Mouse (Mus musculus) heart, adult 18-20 months (tissue): ENCODE measurements around the gene Hs6st2. TPM values are rescaled to one million over a fixed set of nuclear protein-coding genes. Genes with fewer than 3 reads are reported as not detected.

Experiments used
- DNase-seq, 2 experiments: peaks; one replicate each; pipeline ENCODE4 v3.0.0; 2021 to 2022; ENCODE audit warnings: mixed read lengths in 1 of 2
- long read RNA-seq, 2 experiments: library from polyadenylated mRNA; stranded (forward); transcript quantifications; one replicate each; pipeline ENCODE4 v2.0.0; 2021
- total RNA-seq, 2 experiments: library from RNA; stranded (reverse); gene quantifications; 2 replicates each; pipeline ENCODE4 v1.2.3; 2021

Gene Hs6st2
- total RNA-seq: under 1 TPM; 0.27 to 0.54 TPM
- long read RNA-seq, experiment 1: 0 reads
- long read RNA-seq, experiment 2: 0 reads

DNA sequence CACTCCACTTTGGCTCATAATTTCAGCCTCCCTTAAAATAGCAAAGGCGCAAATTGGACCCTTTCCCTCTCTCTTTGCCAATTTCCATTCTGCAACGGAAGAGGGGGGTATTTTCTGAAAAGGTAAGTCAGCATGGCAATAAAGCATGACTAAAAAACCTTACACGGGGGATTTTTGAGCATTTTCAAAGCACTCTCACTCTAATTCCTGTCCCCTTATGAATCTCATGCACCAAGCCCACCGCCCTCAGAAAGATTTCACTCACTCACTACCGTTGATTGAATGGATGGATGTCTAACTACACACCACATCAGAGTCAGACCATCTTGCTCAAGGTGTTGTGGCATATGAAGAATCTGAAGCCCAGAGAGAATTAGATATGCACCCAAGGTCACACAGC lies at the start of gene Hs6st2:
Gene Hs6st2 (minus strand): TSS at position 101 of the 400 bp plus-strand sequence.
- DNase-seq: no peak

DNA sequence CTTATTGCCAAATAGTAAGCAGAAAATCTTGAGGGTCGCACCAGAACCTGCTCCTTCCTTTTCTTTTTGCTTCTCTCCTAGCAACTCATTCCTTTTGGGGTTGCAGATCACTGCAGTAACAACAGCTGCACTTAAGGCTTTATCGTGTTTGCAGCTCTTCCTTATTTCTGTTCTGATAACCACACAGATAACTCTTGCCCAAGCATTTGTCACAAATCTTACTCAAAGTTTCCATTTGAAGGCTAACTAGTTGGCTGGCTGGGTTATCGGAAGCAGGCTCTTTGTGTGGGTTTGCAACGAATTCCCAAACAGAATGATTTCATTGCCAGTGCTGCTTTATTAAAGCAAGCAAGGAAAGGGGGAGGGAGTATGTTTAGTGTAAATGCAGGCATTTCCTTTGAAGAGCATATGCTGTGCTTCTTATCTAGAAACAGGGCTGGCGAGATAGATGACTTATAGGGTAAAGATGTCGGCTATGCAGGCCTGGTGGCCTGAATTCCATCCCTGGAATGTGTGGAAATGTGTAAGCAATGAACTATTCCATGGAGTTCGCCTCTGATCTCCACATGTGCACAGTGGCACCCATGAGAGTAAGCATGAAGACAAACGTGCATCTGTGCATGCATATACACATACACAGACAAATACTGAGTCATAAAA lies 32.6 kb upstream of the Hs6st2 start:
- no peak for DNase-seq

DNA sequence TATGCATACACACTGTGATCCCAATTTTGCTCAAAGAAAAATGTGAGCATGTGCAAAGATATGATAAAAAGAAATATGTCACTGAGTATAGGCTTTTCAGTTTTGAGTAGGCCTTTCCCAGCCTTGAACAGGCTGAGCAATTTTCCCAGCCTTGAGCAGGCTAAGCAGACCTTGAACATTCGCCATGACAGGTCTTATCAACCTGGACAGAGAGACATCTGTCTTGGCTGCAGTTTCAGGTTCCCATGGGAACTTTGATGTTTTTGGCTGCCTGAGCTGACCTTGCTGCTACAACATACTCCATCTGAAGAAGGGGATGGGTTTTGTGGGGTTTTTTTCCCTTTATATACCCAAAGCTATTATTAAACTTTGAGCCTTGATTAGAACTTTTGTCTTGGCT lies 31.3 kb upstream of the Hs6st2 start:
- DNase-seq: peak in 1 of 2 experiments; percentile 3

DNA sequence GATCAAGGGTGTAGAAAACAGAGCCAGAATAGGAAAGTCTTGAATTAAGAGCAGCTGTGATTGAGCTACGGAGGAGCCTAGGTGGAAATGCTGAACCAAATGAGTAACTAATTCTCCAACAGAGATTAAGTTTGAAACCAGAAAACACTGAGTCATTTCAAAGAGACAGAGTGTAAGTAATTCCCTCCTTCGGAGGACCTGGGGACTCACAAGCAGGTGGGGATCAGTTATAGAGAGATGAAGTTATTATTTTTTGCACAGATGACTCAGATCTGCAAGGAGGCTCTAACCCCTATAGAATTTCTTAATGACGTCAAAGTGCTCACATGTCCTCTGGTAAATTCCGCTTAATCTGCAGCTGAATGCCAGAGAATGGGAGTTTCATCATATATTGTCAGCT lies 21.2 kb upstream of the Hs6st2 start:
- no peak for DNase-seq

DNA sequence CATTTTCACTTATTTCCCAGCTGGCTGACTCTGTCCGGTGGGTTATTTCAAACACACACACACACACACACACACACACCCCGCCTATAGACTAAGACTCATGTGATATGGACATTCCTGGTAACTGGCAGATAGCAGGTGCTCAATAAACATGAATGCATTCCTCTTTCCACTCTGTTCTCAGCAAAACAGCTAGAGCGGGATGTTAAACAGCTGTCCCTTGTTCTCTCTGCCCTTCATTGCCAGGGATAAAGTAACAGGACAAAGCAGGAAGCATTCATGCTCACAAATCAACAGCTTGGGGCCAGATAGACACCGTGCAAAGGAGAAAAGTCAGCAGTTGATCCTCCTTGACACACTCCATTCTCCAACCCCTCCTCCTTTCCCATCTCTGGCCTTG lies 17.4 kb upstream of the Hs6st2 start:
- no peak for DNase-seq

DNA sequence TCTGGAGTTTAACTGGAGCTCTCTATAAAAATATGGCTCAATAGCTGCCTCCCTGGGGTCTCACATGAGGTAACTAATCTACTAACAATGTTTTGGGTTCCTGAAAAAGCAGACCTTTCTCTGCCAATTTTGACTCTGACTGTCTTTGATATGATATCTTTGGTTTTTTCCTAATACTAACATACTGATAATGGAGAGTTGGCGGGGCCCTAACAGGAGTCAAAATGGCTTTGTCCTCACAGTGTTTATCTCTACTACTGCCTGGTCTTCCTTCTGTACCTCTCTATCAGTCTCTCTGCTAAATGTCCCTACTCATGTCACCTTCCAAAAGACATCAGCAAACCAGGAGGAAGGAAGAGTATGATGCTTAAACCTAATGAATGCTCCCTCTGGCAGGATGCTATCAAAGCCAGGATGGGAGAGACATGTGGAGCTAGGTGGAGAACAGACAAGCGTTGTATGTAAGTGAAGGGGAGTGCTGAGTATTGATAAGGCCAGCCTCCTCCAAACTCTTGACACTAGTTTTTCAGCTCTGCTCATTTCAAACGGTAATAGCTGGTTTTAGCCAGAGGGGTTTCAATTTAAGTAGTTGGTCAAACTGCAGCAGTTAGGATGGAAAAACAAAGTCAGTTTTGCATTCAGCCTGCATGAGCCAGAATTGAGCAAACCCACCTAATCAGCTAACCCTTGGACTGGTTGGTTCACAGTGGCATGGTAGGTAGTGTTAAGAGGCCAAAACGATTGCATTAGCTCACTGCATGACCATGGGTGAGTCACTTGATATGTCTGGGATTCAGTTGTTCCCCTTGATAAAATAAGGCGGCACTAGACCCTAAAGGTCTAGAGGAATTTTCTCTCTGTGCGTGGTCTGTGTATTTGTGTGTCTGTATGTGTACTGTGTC lies 4.6 kb upstream of the Hs6st2 start:
- DNase-seq: no peak

DNA sequence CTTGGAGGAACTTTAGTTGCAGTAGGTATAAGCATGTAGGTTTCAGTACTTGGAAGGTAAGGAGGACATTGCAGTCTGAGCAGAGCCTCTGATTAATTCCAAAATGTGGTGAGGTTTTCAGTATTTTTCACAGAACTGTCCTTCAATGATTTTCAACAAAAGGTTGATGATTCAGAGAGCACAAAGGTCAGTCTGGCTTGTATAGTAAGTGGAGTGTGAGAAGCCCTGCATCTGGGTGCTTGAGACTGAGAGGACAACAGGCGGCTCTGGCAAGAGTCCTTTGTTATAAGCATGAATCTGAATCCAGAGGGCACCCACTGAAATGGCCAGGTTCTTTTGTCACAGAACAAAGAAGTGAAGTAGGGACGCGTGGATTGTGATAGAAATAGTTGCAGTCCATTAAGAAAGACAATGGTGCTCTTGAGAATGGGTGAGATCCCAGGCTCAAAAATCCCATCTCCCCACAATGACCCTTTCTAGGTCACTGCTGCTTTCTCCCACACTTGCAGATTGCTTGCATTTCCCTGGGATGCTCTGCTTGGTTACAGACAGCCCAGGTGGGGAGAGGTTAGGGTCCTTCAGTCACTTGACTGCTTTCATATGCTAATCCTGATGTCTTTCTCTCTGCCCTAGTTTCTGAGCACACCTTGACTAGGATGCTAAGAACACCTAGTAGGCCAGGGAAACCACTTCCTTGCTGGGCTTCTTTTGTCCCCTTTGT lies 2.8 kb upstream of the Hs6st2 start:
- DNase-seq: no peak

DNA sequence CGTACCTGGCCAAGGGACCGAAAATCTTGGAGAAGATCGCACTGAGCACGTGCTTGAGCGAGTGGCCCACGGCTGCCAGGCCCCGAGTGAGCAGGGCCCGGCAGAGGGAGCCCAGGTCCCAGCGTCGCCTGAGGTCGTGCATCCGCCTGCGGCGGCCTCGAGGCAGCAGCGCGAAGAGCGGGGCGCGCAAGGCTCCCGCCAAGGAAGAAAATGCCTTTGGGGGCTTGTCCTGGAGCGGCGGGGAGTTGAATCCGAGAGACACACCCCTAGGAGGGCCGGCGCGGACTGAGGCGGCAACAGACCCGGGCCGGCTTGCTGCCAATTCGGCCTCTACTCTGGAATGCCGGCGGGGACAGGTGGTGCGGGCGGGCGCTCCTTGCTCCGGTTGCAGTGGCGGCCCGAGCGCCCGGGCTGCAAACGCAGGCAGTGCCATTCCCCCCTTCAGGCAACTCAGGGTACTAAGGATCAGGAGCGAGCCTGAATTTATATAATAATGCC lies 437 bp downstream of the Hs6st2 start:
- DNase-seq: peak in 1 of 2 experiments; percentile 1

DNA sequence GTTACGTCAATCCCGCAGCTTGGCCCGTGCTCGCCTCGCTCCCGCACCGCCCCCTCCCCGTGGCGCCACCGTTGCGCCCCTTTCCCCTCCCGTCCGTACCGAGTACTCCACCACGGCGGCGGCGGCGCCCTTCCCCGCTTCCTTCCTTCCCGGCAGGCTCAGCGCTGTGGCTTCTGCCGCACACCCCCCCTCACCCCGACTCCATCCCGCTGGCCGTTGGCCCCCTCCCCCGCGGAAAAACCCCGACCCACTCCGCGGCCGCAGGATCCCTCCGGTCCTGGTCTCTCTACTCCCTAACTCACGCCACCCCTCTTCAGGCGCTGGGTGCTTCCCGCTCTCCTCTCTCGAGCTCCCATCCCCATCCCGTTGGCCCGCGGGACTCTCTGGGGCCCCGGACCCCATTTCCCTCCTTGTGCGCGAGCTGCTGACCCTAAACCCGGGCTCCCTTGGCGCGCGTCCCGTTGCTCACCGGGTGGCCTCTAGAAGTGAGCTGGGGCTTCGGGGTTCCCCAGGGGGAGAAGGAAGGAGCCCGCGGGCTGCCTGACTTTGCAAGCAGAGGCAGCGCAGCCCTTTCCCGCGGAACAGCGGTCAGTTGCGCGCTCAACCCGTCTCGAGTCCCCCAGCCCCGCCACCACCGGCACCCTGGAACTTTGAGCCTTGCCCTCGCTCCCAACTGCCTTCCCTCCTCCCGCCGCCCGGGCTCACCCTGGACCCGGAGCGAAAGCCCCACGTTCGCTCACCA lies 1.1 kb downstream of the Hs6st2 start:
- peak in 1 of 2 experiments; percentile 13 for DNase-seq

DNA sequence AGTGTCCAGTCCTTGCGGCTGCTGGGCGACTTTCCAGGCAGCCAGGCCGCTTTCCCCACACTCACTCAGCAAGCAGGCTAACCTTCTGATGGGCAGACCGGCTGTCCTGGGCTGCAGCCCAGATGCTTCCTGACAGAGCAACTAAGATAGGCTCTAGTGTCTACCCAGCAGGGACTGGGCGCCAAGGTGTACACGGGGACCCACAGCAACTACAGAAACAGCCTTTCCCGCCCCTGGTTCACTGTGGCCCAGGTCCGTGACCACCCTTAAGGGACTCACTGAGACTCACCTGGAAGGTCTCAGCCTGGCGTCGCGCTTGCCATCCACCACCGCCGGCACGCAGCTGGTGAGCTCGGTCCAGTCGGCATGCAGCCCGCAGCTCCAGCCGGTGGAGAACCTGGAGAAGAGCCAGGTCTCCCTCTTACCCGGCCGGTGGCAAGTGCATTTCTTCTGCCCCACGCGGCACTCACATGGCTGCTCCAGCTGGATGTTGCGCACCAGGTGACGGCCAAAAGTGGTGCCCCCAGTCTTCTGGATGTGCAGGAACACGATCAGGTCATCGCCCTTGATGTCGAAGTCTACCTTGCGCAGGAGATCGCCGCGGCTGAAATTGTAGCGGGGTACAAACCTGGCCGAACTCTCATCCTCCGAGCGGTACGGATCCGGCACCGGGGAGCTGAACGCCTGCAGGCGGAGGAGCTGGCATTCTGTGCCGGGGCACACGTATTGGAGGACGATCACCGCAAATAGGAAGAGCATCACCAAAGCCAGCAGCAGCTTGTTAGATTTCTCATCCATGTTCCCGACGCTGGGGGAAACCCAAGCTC lies 1.8 kb downstream of the Hs6st2 start:
- DNase-seq: peak; percentile 8 to 9

DNA sequence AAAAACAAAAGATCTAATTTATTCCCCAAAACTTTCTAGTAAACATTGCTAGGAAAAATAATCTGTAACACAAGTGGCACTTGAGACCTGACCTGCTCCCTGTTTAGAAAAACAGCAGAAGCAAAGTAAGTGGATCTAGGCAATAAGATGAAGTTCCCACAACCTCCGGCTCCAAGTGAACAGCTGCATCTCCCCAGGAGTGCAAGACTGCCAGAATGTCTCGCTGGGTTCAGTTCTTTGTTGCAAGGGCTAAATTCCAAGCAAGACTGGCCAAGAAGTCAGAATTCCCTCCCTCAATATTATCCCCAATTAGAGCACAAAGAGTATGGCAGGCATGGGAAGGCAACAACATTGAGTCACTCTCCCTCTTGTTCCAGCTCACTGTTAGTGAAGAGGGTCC lies 23.4 kb downstream of the Hs6st2 start:
- peak in 1 of 2 experiments; percentile 0 for DNase-seq

DNA sequence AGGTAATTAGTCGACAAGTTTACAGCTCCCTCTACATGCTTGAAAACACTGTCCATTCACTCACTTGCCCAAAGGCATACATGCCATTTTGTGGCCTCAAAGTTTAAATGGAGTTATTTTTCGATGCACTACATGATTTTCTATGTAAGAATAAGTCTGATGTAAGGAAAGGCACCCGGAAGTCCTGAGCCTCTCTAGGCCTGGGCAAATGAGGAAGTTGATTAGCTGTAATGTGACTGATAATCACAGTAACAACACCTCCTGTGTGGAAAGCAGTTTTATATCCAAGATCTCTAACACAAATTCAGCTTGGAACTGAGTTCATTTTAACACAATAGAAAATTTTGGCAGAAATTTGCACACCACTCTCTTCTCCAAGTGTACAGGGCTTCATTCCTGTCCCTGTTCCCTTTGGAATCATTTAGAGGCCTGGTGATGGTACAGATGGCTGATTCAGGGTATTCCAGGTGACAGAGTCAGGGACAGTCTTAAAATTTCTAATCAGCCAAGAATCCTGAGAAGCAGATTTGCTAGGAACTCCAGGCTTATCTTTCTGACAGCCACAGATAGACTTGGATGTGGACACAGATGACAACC lies 38.9 kb downstream of the Hs6st2 start:
- DNase-seq: no peak

DNA sequence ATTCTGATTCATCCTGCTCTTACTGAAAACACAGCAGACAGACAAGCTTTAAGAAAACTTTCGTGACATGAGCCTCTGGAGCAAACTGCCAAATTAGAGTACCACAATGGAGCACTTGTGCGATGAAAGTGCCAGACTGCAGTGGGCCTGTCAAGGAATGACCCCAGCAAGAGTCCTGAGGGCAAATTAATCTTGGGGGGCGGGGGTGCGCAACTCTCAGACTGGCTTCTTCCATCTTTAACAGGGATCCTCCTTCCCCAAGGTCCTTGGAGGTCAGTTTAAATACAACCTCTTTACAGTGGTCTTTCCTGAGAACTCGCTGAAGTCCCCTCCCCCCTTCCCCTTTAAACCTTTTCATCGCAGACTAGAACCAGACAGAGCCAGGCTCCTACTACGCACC lies 45.9 kb downstream of the Hs6st2 start:
- DNase-seq: no peak

DNA sequence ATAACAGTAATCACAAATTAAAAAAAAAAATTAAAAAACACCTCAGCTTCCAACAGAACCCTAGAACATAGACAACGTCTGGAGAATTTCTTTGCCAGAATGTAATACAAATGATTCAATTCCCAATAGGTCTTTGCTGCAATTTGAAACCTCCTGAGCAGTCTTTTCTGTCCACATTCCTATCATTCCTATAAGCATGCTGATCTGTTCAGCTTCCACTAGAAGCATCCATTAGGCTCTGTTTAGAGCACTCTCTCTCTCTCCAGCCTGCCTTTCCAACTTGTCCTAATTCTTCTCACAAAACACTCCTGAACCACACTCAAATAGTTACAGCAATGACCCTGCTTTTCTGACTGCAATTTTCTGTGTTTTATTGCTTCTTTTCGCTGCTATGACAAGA lies 50.3 kb downstream of the Hs6st2 start:
- no peak for DNase-seq

DNA sequence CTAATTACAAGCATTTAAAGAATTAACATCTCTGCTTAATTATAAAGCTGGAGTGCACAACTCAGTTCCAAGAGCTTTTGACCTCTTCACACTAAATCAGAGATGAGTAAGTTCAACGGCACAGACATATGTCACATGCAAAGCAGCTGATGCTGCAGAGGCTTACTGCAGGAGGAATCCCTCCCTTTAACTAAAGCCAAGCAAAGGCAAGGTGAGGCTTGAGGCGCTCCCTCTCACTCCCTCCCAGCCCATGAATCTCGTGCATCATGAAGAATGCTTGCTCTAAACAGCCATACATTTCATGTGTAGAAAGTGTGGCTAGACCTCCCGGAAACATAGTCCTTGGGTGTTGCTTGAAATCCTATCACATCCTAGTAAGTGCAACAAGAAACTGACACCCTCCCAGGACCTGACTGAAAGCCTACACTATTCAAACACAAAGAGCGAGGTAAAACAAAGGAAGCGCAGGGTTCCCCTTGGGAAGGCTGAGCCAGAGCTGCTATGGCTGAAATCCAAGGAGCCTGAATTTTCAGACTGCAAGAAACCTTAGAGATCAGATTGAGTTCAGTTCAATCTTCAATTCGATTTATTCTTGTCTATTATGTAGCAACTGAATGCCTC lies 67.2 kb downstream of the Hs6st2 start:
- no peak for DNase-seq

DNA sequence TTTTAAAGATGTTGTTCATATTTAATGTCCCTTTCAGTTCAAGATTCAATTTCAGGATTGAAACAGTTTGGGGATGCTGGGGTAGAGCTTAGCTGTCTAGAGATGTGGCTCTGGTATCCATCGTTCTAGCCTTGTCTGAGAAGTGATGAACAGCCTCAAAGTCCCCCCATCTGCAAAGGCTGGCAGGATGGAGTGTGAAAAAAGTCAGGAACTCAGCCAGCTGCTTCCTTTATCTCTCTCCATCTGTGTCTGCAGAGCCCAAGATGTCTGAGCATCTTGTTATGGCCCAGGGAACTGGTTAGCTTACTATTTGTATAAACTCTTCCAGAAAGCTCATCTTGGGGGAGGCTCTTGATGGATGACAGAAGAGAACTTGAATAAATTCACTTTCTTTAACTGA lies 70.9 kb downstream of the Hs6st2 start:
- DNase-seq: no peak

DNA sequence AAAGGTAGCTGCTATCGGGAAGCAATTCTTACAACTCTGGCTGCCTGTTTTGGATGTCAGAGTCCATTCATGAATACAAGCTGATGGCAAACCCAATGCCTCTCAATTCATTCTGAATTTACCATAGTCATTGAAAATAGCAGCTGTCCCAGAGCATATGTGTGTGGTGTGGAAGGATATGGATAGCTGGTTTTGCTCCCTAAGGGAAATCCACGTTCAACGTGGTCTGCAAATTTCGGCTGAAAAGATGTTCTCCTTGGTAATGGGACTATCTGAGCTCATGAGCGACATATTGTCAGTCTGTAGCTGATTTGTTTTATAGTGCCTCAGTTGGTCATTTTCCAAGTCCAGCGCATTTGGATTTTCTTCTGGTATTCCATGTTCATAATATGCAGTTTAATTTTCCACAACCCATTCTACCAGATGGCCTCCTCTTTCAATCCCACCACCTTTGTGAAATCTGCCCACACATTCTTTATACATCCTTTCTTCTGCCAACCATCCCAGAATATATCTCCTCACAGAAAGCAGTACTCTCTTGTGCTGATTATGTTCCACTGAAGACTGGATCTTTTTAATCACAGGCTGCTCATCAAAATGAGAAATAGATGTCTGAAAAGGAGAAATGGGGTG lies 75.3 kb downstream of the Hs6st2 start:
- no peak for DNase-seq

DNA sequence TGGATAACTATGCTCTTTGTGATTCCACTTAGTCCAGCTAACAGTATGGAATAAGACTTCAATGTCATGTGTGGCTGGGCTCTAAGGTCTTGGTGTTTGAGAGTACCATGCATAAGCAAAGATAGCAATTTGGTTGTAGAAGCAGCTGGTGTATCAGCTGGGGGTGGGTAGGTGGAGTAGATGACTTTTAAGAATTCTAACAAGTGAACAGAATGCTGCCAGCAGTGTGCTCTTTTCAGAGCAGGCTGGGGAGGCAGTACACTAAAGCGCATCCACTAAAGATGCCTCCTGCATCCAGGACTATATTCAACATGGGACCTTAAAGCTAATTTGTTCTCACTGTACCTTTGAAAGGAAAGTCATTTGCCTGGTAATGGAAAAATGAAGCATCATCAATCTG lies 88.9 kb downstream of the Hs6st2 start:
- no peak for DNase-seq

DNA sequence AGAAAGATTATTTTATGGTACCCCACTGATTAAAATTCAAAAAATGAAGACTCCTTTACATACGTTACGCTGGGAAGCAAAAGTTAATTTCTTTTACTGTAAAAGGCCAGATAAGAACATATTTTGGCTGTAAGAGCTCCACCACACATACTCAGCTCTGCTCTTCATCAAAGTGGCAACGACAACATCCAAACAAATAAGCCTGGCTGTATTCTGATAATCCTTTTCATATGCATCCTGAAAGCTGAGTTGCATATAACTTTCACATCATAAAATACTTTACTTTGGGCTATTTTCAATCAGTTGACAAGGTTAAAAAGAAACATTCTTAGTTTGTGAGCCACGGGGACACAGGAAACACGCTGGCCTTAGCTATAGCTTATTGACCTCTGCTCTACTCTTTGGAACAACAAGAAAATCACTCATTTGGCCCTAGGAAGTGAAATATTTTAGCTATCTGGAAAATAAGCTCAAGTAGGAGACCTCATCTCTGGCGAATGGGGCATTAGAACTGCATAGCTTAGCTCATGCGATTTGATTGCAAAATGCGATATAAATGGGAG lies 91.1 kb downstream of the Hs6st2 start:
- no peak for DNase-seq
